Mouse (Mus musculus) adrenal gland, postnatal 14 days (tissue): ENCODE results near the gene Gm29735. TPM values are rescaled to one million over a fixed set of nuclear protein-coding genes. Genes with fewer than 3 reads are reported as not detected.
"Not testable (repeated sequence)": the region's sequence is repeated elsewhere in the genome, so short reads cannot be mapped to it uniquely, and the experiment has no call there.

ENCODE experiments used
- DNase-seq: peaks from one replicate; pipeline ENCODE4 v3.0.0; 2021; ENCODE audit warnings: mixed read lengths
- total RNA-seq: library from RNA; stranded (reverse); gene quantifications from 2 replicates; pipeline ENCODE4 v1.2.3, GENCODE M21; 2021

The Gm29735 gene
- total RNA-seq, 1 experiment from 2014 or later = not detected

DNA sequence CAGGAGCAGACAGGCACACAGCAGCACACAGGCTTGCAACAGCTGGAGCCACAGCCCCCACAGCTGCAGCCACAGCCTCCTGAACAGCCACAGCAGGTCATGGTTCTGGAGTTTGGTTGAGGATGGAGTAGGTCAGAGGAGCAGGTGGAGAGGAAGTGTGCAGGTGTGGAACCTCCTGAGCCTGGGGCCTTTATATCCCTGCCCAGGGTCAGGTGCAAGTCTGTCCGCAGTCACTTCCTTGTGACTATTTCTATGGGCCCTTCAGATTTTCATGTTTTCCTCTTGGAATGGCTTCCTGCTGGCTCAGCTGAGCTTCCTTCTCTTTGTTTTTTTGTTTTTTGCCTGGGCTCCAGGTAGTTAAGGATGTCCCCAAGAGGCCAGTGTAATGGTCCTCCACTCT lies 36.3 kb downstream of the Gm29735 start, which contains the start of gene Gm45618:
Gm45618 (minus strand) TSS at position 101 of the 400 bp plus-strand sequence.
- DNase-seq = not testable (repeated sequence)

DNA sequence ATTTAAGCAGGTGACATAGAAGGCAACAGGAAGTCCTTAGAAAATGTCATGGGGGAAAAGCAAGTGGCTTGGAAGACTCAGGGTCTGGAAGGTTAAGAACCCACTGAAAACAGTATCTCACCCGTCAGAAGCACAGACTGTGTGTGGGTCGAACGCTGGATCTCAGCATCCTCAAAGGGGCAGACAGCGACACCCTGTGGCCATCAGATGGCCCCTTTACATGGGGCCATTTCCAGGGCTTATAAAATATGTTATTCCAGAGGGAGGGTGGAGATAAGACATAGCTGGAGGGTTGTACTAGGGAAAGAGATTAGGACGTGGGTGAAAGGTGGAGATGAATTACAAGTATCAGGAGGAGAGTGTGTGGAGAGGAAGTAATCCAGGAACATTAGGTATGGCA lies 37.3 kb downstream of the Gm29735 start:
- DNase-seq = peak; percentile 37

Other genes with a start within 250 kb of the Gm29735 start
- gene Tollip, start 238.6 kb downstream of the Gm29735 start, total RNA-seq = 47.8 and 52.5 TPM in 2 replicates
- 3.0 and 4.0 TPM in 2 replicates for gene Brsk2, start 207.4 kb downstream of the Gm29735 start, total RNA-seq
- 47.4 and 48.6 TPM in 2 replicates for gene Mob2, start 96.0 kb downstream of the Gm29735 start, total RNA-seq
- 7.3 and 8.4 TPM in 2 replicates for gene Dusp8, start 61.3 kb downstream of the Gm29735 start, total RNA-seq
- gene Gm45618, start 36.4 kb downstream of the Gm29735 start, total RNA-seq = not detected in 2 replicates
- not detected in 2 replicates for gene Gm39115, start 21.1 kb downstream of the Gm29735 start, total RNA-seq
- gene Gm45337, start 12.5 kb downstream of the Gm29735 start, total RNA-seq = not detected in 2 replicates
- not detected in 2 replicates for gene Gm4553, start 8.6 kb upstream of the Gm29735 start, total RNA-seq
- not detected in 2 replicates for gene Krtap5-2, start 18.9 kb upstream of the Gm29735 start, total RNA-seq
- not detected in 2 replicates for gene Gm10153, start 33.3 kb upstream of the Gm29735 start, total RNA-seq
- not detected in 2 replicates for gene Krtap5-3, start 44.3 kb upstream of the Gm29735 start, total RNA-seq
- gene Gm7579, start 54.7 kb upstream of the Gm29735 start, total RNA-seq = not detected in 2 replicates
- gene Krtap5-5, start 72.9 kb upstream of the Gm29735 start, total RNA-seq = not detected in 2 replicates
- not detected in 2 replicates for gene Gm40460, start 84.0 kb upstream of the Gm29735 start, total RNA-seq
- not detected in 2 replicates for gene Gm2431, start 101.2 kb upstream of the Gm29735 start, total RNA-seq
- gene Gm4559, start 117.2 kb upstream of the Gm29735 start, total RNA-seq = not detected in 2 replicates
- gene Krtap5-1, start 140.0 kb upstream of the Gm29735 start, total RNA-seq = not detected in 2 replicates
- not detected in 2 replicates for gene Krtap5-4, start 146.4 kb upstream of the Gm29735 start, total RNA-seq
- gene Ifitm10, start 216.6 kb upstream of the Gm29735 start, total RNA-seq = 3.8 and 5.1 TPM in 2 replicates
- gene Gm49369, start 225.6 kb upstream of the Gm29735 start, total RNA-seq = 1.4 TPM in 1 of 2 replicates, not detected in the other
- 678 and 680 TPM in 2 replicates for gene Ctsd, start 230.9 kb upstream of the Gm29735 start, total RNA-seq